Mouse (Mus musculus): Measurements from ENCODE around the gene Zfp609. TPM values are rescaled to one million over a fixed set of nuclear protein-coding genes. Genes with fewer than 3 reads are reported as not detected.
A peak's percentile ranks its signal among the peaks of the same experiment; 100 is the strongest.

The Zfp609 gene
- polyA plus RNA-seq, 1 experiment from 2014 or later = 7.1 TPM

DNA sequence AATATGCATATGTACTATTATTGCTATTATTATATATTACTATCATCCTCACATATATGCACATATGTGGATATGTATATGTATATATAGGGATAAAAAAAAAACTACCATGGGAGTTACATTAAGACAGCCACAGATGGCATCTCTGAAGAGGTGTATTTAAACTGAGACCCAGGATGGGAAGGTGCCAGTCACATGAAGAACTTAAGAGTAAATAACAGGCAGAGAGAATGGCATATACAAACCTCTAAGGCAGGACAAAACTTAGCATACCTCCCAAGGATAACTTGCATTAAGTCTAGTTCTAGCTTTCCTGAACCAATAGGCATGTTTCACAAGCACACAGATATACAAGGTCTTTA, 83.6 kb downstream of the Zfp609 start:
- Histone ChIP-seq H3K9me3 (replicated peaks) (no peaks in the 10 kb centered on the region), H3K27ac (ENCODE audit: poor library complexity, severe bottlenecking) (peak overlapping the region; percentile 80), H3K27me3 (replicated peaks) (no peaks in the 10 kb centered on the region), H3K4me2 (peak overlapping the region; percentile 14; the same call in 1 of the 2 replicates), H3K36me3 (no peaks in the 10 kb centered on the region), H3K9ac (no peak overlapping the region), H3K4me1 (replicated peaks) (peaks cover 34% of the 10 kb centered on the region), H3K4me3 (no peak overlapping the region)
- ATAC-seq (ENCODE audit: insufficient number of reproducible peaks, low FRiP score) = no peak

GRCm38 (mm10) chr9:65743322-65743721, 84.0 kb downstream of the Zfp609 start:
- H3K9ac ChIP-seq = no peak overlapping the region
- H3K4me1 ChIP-seq (replicated peaks) = peaks cover 34% of the 10 kb centered on the region
- no peaks in the 10 kb centered on the region for H3K27me3 ChIP-seq (replicated peaks)
- H3K9me3 ChIP-seq (replicated peaks) = no peaks in the 10 kb centered on the region
- no peak for ATAC-seq (ENCODE audit: insufficient number of reproducible peaks, low FRiP score)
- H3K4me2 ChIP-seq = no peak overlapping the region
- H3K36me3 ChIP-seq = peaks cover 3% of the 10 kb centered on the region; the same call in 1 of the 2 replicates
- no peak overlapping the region for H3K27ac ChIP-seq (ENCODE audit: poor library complexity, severe bottlenecking)
- H3K4me3 ChIP-seq = no peak overlapping the region

- H3K36me3 ChIP-seq = peaks cover 5% of the 10 kb centered on the region; the same call in 1 of the 2 replicates
- no peak for ATAC-seq (ENCODE audit: insufficient number of reproducible peaks, low FRiP score)
- no peak overlapping the region for H3K4me2 ChIP-seq
- H3K9me3 ChIP-seq (replicated peaks) = no peaks in the 10 kb centered on the region
- no peak overlapping the region for H3K9ac ChIP-seq
- 88% methylated on average over 3 of the region's 3 CpGs for WGBS
- H3K27ac ChIP-seq (ENCODE audit: poor library complexity, severe bottlenecking) = no peak overlapping the region
- no peaks in the 10 kb centered on the region for H3K27me3 ChIP-seq (replicated peaks)
- peaks cover 34% of the 10 kb centered on the region for H3K4me1 ChIP-seq (replicated peaks)
- no peak overlapping the region for H3K4me3 ChIP-seq
Observed at GRCm38 (mm10) chr9:65742777-65743176, 84.6 kb downstream of the Zfp609 start.

- no peak overlapping the region for H3K4me2 ChIP-seq
- peaks cover 32% of the 10 kb centered on the region for H3K4me1 ChIP-seq (replicated peaks)
- peaks cover 5% of the 10 kb centered on the region; the same call in 1 of the 2 replicates for H3K36me3 ChIP-seq
- WGBS = 85% methylated on average over 14 of the region's 14 CpGs
- H3K4me3 ChIP-seq = no peak overlapping the region
- no peaks in the 10 kb centered on the region for H3K9me3 ChIP-seq (replicated peaks)
- no peak for ATAC-seq (ENCODE audit: insufficient number of reproducible peaks, low FRiP score)
- H3K27ac ChIP-seq (ENCODE audit: poor library complexity, severe bottlenecking) = no peak overlapping the region
- H3K9ac ChIP-seq = no peak overlapping the region
- no peaks in the 10 kb centered on the region for H3K27me3 ChIP-seq (replicated peaks)
Observed at GRCm38 (mm10) chr9:65741066-65741852, 86.1 kb downstream of the Zfp609 start.

- peak overlapping the region; percentile 69 for H3K27ac ChIP-seq (ENCODE audit: poor library complexity, severe bottlenecking)
- no peak for ATAC-seq (ENCODE audit: insufficient number of reproducible peaks, low FRiP score)
- 85% methylated on average over 3 of the region's 3 CpGs for WGBS
Observed at GRCm38 (mm10) chr9:65734931-65735330, 92.4 kb downstream of the Zfp609 start.

GRCm38 (mm10) chr9:65728588-65728987, 98.8 kb downstream of the Zfp609 start:
- WGBS = 89% methylated on average over 6 of the region's 6 CpGs
- Histone ChIP-seq H3K27ac (ENCODE audit: poor library complexity, severe bottlenecking) (no peak overlapping the region), H3K4me3 (no peak overlapping the region), H3K27me3 (replicated peaks) (no peaks in the 10 kb centered on the region), H3K36me3 (peaks cover 18% of the 10 kb centered on the region), H3K4me1 (replicated peaks) (peaks cover 34% of the 10 kb centered on the region), H3K9me3 (replicated peaks) (no peaks in the 10 kb centered on the region), H3K4me2 (no peak overlapping the region), H3K9ac (no peak overlapping the region)
- ATAC-seq (ENCODE audit: insufficient number of reproducible peaks, low FRiP score) = no peak

More at GRCm38 (mm10) chr9:65734931-65735330, 92.4 kb downstream of the Zfp609 start:
- Histone ChIP-seq H3K4me3 (no peak overlapping the region), H3K9me3 (replicated peaks) (no peaks in the 10 kb centered on the region), H3K27me3 (replicated peaks) (no peaks in the 10 kb centered on the region), H3K36me3 (peaks cover 14% of the 10 kb centered on the region), H3K4me1 (replicated peaks) (peaks cover 18% of the 10 kb centered on the region), H3K9ac (no peak overlapping the region), H3K4me2 (no peak overlapping the region)

GRCm38 (mm10) chr9:65727491-65727890, 99.9 kb downstream of the Zfp609 start:
- no peak overlapping the region for H3K4me3 ChIP-seq
- peaks cover 33% of the 10 kb centered on the region for H3K4me1 ChIP-seq (replicated peaks)
- no peaks in the 10 kb centered on the region for H3K9me3 ChIP-seq (replicated peaks)
- no peaks in the 10 kb centered on the region for H3K27me3 ChIP-seq (replicated peaks)
- no peak overlapping the region for H3K9ac ChIP-seq
- H3K36me3 ChIP-seq = peaks cover 16% of the 10 kb centered on the region
- no peak for ATAC-seq (ENCODE audit: insufficient number of reproducible peaks, low FRiP score)
- no peak overlapping the region for H3K27ac ChIP-seq (ENCODE audit: poor library complexity, severe bottlenecking)
- WGBS = 83% methylated on average over 4 of the region's 4 CpGs
- H3K4me2 ChIP-seq = no peak overlapping the region

DNA sequence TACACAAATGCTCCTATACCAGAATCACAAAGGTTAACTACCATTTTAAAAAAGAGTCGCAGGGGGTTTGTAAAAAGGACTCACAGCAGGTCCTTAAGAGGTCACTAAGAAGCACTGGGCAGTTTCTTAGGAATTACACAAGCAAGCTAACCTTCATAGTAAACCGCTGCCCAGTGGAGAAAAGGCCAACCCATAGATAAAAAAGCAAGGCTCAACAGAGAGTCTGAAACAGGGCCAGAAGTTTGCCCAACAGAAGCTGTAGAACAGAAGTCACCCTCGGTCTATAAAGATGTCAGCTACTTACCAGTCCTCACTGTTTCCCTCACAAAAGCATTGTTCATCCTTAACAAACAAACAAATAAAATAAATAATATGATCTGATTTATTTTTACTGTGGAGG, 100.9 kb downstream of the Zfp609 start:
- H3K27me3 ChIP-seq (replicated peaks) = no peaks in the 10 kb centered on the region
- no peak overlapping the region for H3K4me2 ChIP-seq
- H3K4me1 ChIP-seq (replicated peaks) = peaks cover 42% of the 10 kb centered on the region
- 89% methylated on average over 3 of the region's 3 CpGs for WGBS
- peaks cover 14% of the 10 kb centered on the region for H3K36me3 ChIP-seq
- H3K27ac ChIP-seq (ENCODE audit: poor library complexity, severe bottlenecking) = peak overlapping the region; percentile 51; the same call in 1 of the 2 replicates
- no peak overlapping the region for H3K9ac ChIP-seq
- no peaks in the 10 kb centered on the region for H3K9me3 ChIP-seq (replicated peaks)
- no peak for ATAC-seq (ENCODE audit: insufficient number of reproducible peaks, low FRiP score)
- no peak overlapping the region for H3K4me3 ChIP-seq

DNA sequence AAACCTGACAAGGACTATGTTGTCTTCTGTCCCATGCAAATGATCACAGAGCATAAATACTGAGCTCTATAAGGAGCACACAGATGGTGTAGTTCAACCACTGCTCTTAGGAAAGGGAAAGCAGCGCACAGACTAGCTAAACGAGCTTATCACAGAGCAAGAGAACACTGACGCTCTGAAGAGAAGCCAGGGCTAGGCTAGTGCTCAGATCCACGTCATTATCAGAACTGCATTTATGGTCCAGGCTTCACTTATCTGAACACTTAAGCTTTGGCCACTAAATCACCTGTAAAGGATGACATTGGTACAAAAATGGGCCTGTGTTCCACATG, 102.1 kb downstream of the Zfp609 start:
- Histone ChIP-seq H3K4me3 (no peak overlapping the region), H3K9ac (peak overlapping the region; percentile 2; the same call in 1 of the 2 replicates), H3K36me3 (peaks cover 9% of the 10 kb centered on the region; the same call in 1 of the 2 replicates), H3K4me2 (peak overlapping the region; percentile 27), H3K9me3 (replicated peaks) (no peaks in the 10 kb centered on the region), H3K27ac (ENCODE audit: poor library complexity, severe bottlenecking) (peak overlapping the region; percentile 87), H3K4me1 (replicated peaks) (peaks cover 51% of the 10 kb centered on the region), H3K27me3 (replicated peaks) (no peaks in the 10 kb centered on the region)
- no peak for ATAC-seq (ENCODE audit: insufficient number of reproducible peaks, low FRiP score)
- 19% methylated on average over 4 of the region's 4 CpGs for WGBS

DNA sequence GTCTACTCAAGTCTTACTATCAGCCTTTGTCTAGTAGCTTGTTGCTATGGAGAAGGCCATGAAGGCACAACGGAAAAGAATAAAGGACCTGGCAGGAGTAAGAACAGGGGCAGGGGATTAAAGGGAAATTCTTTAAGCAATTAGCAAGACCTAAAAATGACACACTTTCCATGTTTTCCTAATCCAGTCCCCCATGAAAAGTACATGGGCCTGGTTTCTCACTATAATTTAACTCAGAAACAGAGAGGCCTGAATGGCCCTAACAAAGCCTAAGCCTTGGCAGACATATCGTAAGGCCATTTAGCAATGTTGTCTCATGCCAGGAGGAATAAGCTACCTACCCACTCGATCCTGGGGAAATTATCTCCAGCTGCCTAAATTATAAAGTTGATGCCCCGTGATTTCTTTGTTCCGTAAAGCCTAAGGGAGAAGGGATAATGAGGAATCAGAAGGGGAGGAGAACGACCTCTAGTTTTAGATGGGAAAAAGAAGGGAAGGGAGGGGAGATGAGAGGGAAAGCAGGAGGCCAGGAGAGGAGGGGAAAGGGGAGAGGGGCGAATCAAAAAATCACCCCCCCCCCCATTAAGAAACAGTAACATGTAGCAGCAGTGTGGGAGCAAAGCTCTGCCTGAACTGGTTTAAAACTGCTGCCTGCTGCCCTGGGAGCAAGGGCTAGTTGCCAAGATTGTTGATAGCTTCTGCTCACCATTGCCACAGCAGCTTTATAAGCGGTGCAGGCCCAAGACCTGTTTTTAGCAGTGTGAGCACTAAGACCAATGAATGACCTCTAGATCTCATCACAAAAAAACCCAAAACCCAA, 102.7 kb downstream of the Zfp609 start:
- Histone ChIP-seq H3K4me2 (peak overlapping the region; percentile 27), H3K9me3 (replicated peaks) (no peaks in the 10 kb centered on the region), H3K27ac (ENCODE audit: poor library complexity, severe bottlenecking) (peak overlapping the region; percentile 87), H3K4me3 (no peak overlapping the region), H3K27me3 (replicated peaks) (no peaks in the 10 kb centered on the region), H3K9ac (peak overlapping the region; percentile 2; the same call in 1 of the 2 replicates), H3K4me1 (replicated peaks) (peaks cover 57% of the 10 kb centered on the region), H3K36me3 (peaks cover 8% of the 10 kb centered on the region; the same call in 1 of the 2 replicates)
- ATAC-seq (ENCODE audit: insufficient number of reproducible peaks, low FRiP score) = no peak
- 60% methylated on average over 8 of the region's 8 CpGs for WGBS

DNA sequence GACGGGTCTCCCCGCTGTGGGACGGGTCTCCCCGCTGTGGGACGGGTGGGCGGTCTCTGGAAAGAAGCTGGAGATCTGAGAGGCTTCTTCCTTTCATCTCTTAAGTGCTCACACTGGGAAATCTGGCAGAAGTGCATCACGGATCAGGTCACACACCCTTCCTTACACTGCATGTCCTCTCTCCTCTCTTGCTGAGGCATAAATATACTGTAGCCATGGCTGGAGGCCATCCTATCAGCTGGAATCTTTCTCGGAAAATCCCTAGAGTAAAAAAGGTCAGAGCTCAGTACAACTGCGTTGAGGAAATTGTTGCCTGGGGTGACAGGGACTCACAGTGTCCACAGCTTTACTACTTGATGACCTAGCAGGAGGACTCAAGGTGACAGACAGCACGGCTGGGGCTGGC, 106.2 kb downstream of the Zfp609 start:
- Histone ChIP-seq H3K9me3 (replicated peaks) (no peaks in the 10 kb centered on the region; the same call in 1 of the 2 replicates), H3K36me3 (0 out of 2 replicates have a peak, but pooled peaks cover 4% of the 10 kb centered on the region), H3K9ac (no peak overlapping the region), H3K4me1 (replicated peaks) (peaks cover 53% of the 10 kb centered on the region), H3K27me3 (replicated peaks) (no peaks in the 10 kb centered on the region), H3K27ac (ENCODE audit: poor library complexity, severe bottlenecking) (peak overlapping the region; percentile 70), H3K4me3 (no peak overlapping the region), H3K4me2 (peak overlapping the region; percentile 33)
- WGBS = 33% methylated on average over 10 of the region's 10 CpGs
- peak; percentile 41; the same call in 1 of the 2 replicates for ATAC-seq (ENCODE audit: insufficient number of reproducible peaks, low FRiP score)
